Mouse (Mus musculus): ENCODE measurements around the gene Coro6. TPM values are rescaled to one million over a fixed set of nuclear protein-coding genes. Genes with fewer than 3 reads are reported as not detected.
A peak's percentile ranks its signal among the peaks of the same experiment; 100 is the strongest.

The Coro6 gene
- polyA plus RNA-seq, 1 experiment from 2014 or later = 0.26 TPM

- Histone ChIP-seq H3K4me3 (replicated peaks; ENCODE audit: low read depth, low read length) (no peak overlapping the region), H3K9me3 (ENCODE audit: control insufficient read depth, low read length) (no peaks in the 10 kb centered on the region), H3K4me1 (ENCODE audit: control insufficient read depth, insufficient read depth, low read length) (no peaks in the 10 kb centered on the region), H3K27me3 (ENCODE audit: control insufficient read depth, insufficient read depth, low read length) (no peaks in the 10 kb centered on the region), H3K36me3 (ENCODE audit: control insufficient read depth, insufficient read depth, low read length) (peaks cover 54% of the 10 kb centered on the region), H3K27ac (replicated peaks; ENCODE audit: low read depth, low read length) (no peak overlapping the region), H3K9ac (replicated peaks; ENCODE audit: low read length) (no peak overlapping the region), H3K4me2 (ENCODE audit: low read length) (no peak overlapping the region)
- 89% methylated on average over 8 of the region's 8 CpGs for WGBS
- no peak for DNase-seq
- no peak for ATAC-seq (ENCODE audit: low FRiP score, low TSS enrichment)
Measured at GRCm38 (mm10) chr11:77441020-77441419, 21.2 kb upstream of the Coro6 start.

- DNase-seq = no peak
- H3K9ac ChIP-seq (replicated peaks; ENCODE audit: low read length) = no peak overlapping the region
- no peaks in the 10 kb centered on the region for H3K27me3 ChIP-seq (ENCODE audit: control insufficient read depth, insufficient read depth, low read length)
- H3K27ac ChIP-seq (replicated peaks; ENCODE audit: low read depth, low read length) = no peak overlapping the region
- H3K9me3 ChIP-seq (ENCODE audit: control insufficient read depth, low read length) = no peaks in the 10 kb centered on the region
- ATAC-seq (ENCODE audit: low FRiP score, low TSS enrichment) = no peak
- no peak overlapping the region for H3K4me2 ChIP-seq (ENCODE audit: low read length)
- 87% methylated on average over 7 of the region's 7 CpGs for WGBS
- H3K4me1 ChIP-seq (ENCODE audit: control insufficient read depth, insufficient read depth, low read length) = no peaks in the 10 kb centered on the region
- no peak overlapping the region for H3K4me3 ChIP-seq (replicated peaks; ENCODE audit: low read depth, low read length)
- peaks cover 59% of the 10 kb centered on the region for H3K36me3 ChIP-seq (ENCODE audit: control insufficient read depth, insufficient read depth, low read length)
Measured at GRCm38 (mm10) chr11:77442186-77443170, 19.7 kb upstream of the Coro6 start.

GRCm38 (mm10) chr11:77444939-77445338 is 17.3 kb upstream of the Coro6 start:
- DNase-seq (no peak), ATAC-seq (ENCODE audit: low FRiP score, low TSS enrichment) (no peak)
- no peak overlapping the region for H3K27ac ChIP-seq (replicated peaks; ENCODE audit: low read depth, low read length)
- no peak overlapping the region for H3K9ac ChIP-seq (replicated peaks; ENCODE audit: low read length)
- H3K4me1 ChIP-seq (ENCODE audit: control insufficient read depth, insufficient read depth, low read length) = no peaks in the 10 kb centered on the region
- WGBS = 85% methylated on average over 2 of the region's 2 CpGs
- H3K4me2 ChIP-seq (ENCODE audit: low read length) = no peak overlapping the region
- no peaks in the 10 kb centered on the region for H3K27me3 ChIP-seq (ENCODE audit: control insufficient read depth, insufficient read depth, low read length)
- peaks cover 52% of the 10 kb centered on the region for H3K36me3 ChIP-seq (ENCODE audit: control insufficient read depth, insufficient read depth, low read length)
- H3K9me3 ChIP-seq (ENCODE audit: control insufficient read depth, low read length) = no peaks in the 10 kb centered on the region
- no peak overlapping the region for H3K4me3 ChIP-seq (replicated peaks; ENCODE audit: low read depth, low read length)

GRCm38 (mm10) chr11:77446628-77447041 is 15.6 kb upstream of the Coro6 start:
- no peak overlapping the region for H3K4me3 ChIP-seq (replicated peaks; ENCODE audit: low read depth, low read length)
- DNase-seq = peak; percentile 74
- H3K27me3 ChIP-seq (ENCODE audit: control insufficient read depth, insufficient read depth, low read length) = no peaks in the 10 kb centered on the region
- H3K27ac ChIP-seq (replicated peaks; ENCODE audit: low read depth, low read length) = no peak overlapping the region
- H3K4me2 ChIP-seq (ENCODE audit: low read length) = no peak overlapping the region
- H3K9ac ChIP-seq (replicated peaks; ENCODE audit: low read length) = no peak overlapping the region
- no peak for ATAC-seq (ENCODE audit: low FRiP score, low TSS enrichment)
- no peaks in the 10 kb centered on the region for H3K9me3 ChIP-seq (ENCODE audit: control insufficient read depth, low read length)
- no peaks in the 10 kb centered on the region for H3K4me1 ChIP-seq (ENCODE audit: control insufficient read depth, insufficient read depth, low read length)
- WGBS = 69% methylated on average over 6 of the region's 6 CpGs
- H3K36me3 ChIP-seq (ENCODE audit: control insufficient read depth, insufficient read depth, low read length) = peaks cover 45% of the 10 kb centered on the region

GRCm38 (mm10) chr11:77449224-77449623 is 13.0 kb upstream of the Coro6 start:
- Histone ChIP-seq H3K4me3 (replicated peaks; ENCODE audit: low read depth, low read length) (no peak overlapping the region), H3K27ac (replicated peaks; ENCODE audit: low read depth, low read length) (no peak overlapping the region), H3K36me3 (ENCODE audit: control insufficient read depth, insufficient read depth, low read length) (peaks cover 43% of the 10 kb centered on the region), H3K4me1 (ENCODE audit: control insufficient read depth, insufficient read depth, low read length) (no peaks in the 10 kb centered on the region), H3K9ac (replicated peaks; ENCODE audit: low read length) (no peak overlapping the region), H3K9me3 (ENCODE audit: control insufficient read depth, low read length) (no peaks in the 10 kb centered on the region), H3K27me3 (ENCODE audit: control insufficient read depth, insufficient read depth, low read length) (no peaks in the 10 kb centered on the region), H3K4me2 (ENCODE audit: low read length) (no peak overlapping the region)
- 94% methylated on average over 7 of the region's 7 CpGs for WGBS
- ATAC-seq (ENCODE audit: low FRiP score, low TSS enrichment) = no peak
- no peak for DNase-seq

- H3K4me2 ChIP-seq (ENCODE audit: low read length) = no peak overlapping the region
- no peak for ATAC-seq (ENCODE audit: low FRiP score, low TSS enrichment)
- H3K36me3 ChIP-seq (ENCODE audit: control insufficient read depth, insufficient read depth, low read length) = peaks cover 54% of the 10 kb centered on the region
- 96% methylated on average over 2 of the region's 2 CpGs for WGBS
- no peak overlapping the region for H3K9ac ChIP-seq (replicated peaks; ENCODE audit: low read length)
- no peaks in the 10 kb centered on the region for H3K9me3 ChIP-seq (ENCODE audit: control insufficient read depth, low read length)
- H3K4me3 ChIP-seq (replicated peaks; ENCODE audit: low read depth, low read length) = no peak overlapping the region
- H3K4me1 ChIP-seq (ENCODE audit: control insufficient read depth, insufficient read depth, low read length) = no peaks in the 10 kb centered on the region
- H3K27me3 ChIP-seq (ENCODE audit: control insufficient read depth, insufficient read depth, low read length) = no peaks in the 10 kb centered on the region
- no peak for DNase-seq
- H3K27ac ChIP-seq (replicated peaks; ENCODE audit: low read depth, low read length) = no peak overlapping the region
Measured at GRCm38 (mm10) chr11:77451670-77452069, 10.5 kb upstream of the Coro6 start.

- H3K27ac ChIP-seq (replicated peaks; ENCODE audit: low read depth, low read length) = no peak overlapping the region
- no peak for ATAC-seq (ENCODE audit: low FRiP score, low TSS enrichment)
- H3K4me2 ChIP-seq (ENCODE audit: low read length) = no peak overlapping the region
- peaks cover 52% of the 10 kb centered on the region for H3K36me3 ChIP-seq (ENCODE audit: control insufficient read depth, insufficient read depth, low read length)
- H3K27me3 ChIP-seq (ENCODE audit: control insufficient read depth, insufficient read depth, low read length) = no peaks in the 10 kb centered on the region
- H3K4me1 ChIP-seq (ENCODE audit: control insufficient read depth, insufficient read depth, low read length) = no peaks in the 10 kb centered on the region
- DNase-seq = no peak
- no peak overlapping the region for H3K9ac ChIP-seq (replicated peaks; ENCODE audit: low read length)
- H3K4me3 ChIP-seq (replicated peaks; ENCODE audit: low read depth, low read length) = no peak overlapping the region
- H3K9me3 ChIP-seq (ENCODE audit: control insufficient read depth, low read length) = no peaks in the 10 kb centered on the region
- 99% methylated on average over 2 of the region's 2 CpGs for WGBS
Measured at GRCm38 (mm10) chr11:77453388-77453787, 8.8 kb upstream of the Coro6 start.

- Histone ChIP-seq H3K4me3 (replicated peaks; ENCODE audit: low read depth, low read length) (no peak overlapping the region), H3K27ac (replicated peaks; ENCODE audit: low read depth, low read length) (no peak overlapping the region), H3K36me3 (ENCODE audit: control insufficient read depth, insufficient read depth, low read length) (peaks cover 31% of the 10 kb centered on the region), H3K9me3 (ENCODE audit: control insufficient read depth, low read length) (no peaks in the 10 kb centered on the region), H3K4me1 (ENCODE audit: control insufficient read depth, insufficient read depth, low read length) (no peaks in the 10 kb centered on the region), H3K4me2 (ENCODE audit: low read length) (no peak overlapping the region), H3K27me3 (ENCODE audit: control insufficient read depth, insufficient read depth, low read length) (peaks cover 7% of the 10 kb centered on the region; the same call in 1 of the 2 replicates), H3K9ac (replicated peaks; ENCODE audit: low read length) (no peak overlapping the region)
- 87% methylated on average over 9 of the region's 9 CpGs for WGBS
- ATAC-seq (ENCODE audit: low FRiP score, low TSS enrichment) (no peak), DNase-seq (no peak)
Measured at GRCm38 (mm10) chr11:77455770-77456510, 6.3 kb upstream of the Coro6 start.
